Mouse (Mus musculus) kidney, adult 11 months (tissue): ENCODE data around the gene Lrrc10b.

Experiments used
- DNase-seq: peaks from one replicate; pipeline ENCODE4 v3.0.0; 2022

Gene Lrrc10b

DNA sequence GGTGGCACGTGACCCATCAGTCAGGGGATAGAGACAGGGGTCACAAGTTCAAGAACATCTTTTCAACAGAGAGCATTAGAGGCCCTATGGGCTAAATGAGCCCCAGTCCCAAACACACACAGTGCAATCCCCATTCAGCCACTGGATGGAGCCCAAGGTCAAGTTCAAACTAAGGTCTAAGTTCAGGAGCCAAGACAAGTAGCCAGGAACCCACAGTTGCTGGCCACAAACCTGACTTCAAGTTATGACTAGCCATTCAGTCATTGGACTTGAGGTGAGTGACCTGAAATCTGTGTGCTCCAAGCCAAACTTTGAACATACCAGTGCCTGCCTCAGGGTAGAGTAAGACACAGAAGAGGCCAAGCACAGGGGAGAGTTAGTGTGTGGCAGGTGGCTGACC is 19.8 kb downstream of the Lrrc10b start:
- DNase-seq = peak; percentile 26

GRCm38 (mm10) chr19:10436726-10437125 is 20.5 kb downstream of the Lrrc10b start:
- DNase-seq = no peak

GRCm38 (mm10) chr19:10435908-10436307 is 21.4 kb downstream of the Lrrc10b start:
- DNase-seq = peak; percentile 69

- no peak for DNase-seq
Observed at GRCm38 (mm10) chr19:10434927-10435326, 22.3 kb downstream of the Lrrc10b start.

DNA sequence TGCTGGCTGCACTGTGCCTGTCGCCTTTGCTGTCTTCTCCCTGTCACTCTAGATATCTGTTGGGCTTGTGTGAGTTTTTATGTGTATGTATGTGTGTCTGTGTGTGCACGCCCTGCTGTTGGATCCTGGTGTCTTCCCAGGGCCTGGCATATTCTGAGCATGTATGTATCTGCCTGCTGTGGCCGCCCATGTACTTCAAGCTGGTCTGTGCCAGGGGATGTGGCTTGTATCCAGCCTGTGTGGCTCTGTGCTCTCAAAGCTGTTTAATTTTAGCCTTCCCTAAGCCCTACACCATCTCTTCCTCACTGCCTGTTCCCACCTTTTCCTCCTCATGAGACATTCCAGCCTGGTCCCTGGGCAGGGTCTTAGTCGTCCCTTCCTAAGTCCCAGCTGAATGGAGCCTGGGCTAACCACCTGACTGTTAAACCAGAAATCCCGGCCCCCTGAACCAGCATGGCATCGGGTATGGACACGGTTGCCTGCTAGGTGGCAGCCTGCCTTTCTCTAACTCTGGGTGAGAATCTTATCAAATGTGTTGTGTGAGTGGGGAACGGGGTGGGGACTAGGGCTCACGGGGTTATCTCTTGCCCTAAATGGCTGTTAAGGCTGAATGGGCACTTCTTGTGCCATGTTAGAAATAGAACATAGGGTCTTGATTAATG is 23.3 kb downstream of the Lrrc10b start:
- no peak for DNase-seq

GRCm38 (mm10) chr19:10433225-10433624 is 24.0 kb downstream of the Lrrc10b start:
- DNase-seq = no peak

DNA sequence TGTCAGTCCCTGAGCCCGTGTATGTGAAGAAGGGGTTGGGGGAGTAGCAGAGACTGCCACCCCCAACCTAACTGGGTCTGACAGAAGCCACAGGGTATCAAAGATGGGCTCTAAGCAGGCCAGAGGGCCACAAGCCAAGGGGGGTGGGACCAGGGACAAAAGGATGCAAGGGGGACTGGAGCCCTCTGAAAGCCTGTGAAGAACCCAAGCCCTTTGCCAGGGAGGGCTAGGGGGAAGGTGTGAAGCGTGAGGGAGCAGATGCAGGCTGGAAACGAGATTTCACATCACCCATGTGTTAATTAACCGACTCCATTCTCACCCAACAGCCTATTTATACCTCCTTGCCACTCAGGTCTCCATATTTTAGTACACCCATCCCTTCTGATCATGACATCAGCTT is 25.4 kb downstream of the Lrrc10b start:
- DNase-seq = no peak

- no peak for DNase-seq
Observed at GRCm38 (mm10) chr19:10431410-10431809, 25.9 kb downstream of the Lrrc10b start.

- no peak for DNase-seq
Observed at GRCm38 (mm10) chr19:10429371-10429770, 27.9 kb downstream of the Lrrc10b start.

GRCm38 (mm10) chr19:10427431-10427830 is 29.8 kb downstream of the Lrrc10b start:
- DNase-seq = no peak

GRCm38 (mm10) chr19:10426793-10427192 is 30.5 kb downstream of the Lrrc10b start:
- no peak for DNase-seq

DNA sequence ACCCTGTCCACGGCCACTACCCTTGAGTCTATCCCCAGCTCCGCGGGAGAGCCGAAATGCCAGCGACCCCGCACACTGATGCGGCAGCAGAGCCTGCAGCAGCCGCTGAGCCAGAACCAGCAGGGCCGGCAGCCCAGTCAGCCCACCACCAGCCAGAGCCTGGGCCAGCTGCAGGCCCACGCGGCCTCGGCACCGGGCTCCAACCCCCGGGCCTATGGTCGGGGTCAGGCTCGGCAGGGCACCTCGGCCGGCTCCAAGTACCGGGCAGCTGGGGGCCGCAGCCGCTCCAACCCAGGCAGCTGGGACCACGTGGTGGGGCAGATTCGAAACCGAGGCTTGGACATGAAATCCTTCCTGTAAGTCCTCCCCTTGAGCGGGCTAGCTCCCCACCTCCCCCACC is 31.0 kb downstream of the Lrrc10b start:
- no peak for DNase-seq

DNA sequence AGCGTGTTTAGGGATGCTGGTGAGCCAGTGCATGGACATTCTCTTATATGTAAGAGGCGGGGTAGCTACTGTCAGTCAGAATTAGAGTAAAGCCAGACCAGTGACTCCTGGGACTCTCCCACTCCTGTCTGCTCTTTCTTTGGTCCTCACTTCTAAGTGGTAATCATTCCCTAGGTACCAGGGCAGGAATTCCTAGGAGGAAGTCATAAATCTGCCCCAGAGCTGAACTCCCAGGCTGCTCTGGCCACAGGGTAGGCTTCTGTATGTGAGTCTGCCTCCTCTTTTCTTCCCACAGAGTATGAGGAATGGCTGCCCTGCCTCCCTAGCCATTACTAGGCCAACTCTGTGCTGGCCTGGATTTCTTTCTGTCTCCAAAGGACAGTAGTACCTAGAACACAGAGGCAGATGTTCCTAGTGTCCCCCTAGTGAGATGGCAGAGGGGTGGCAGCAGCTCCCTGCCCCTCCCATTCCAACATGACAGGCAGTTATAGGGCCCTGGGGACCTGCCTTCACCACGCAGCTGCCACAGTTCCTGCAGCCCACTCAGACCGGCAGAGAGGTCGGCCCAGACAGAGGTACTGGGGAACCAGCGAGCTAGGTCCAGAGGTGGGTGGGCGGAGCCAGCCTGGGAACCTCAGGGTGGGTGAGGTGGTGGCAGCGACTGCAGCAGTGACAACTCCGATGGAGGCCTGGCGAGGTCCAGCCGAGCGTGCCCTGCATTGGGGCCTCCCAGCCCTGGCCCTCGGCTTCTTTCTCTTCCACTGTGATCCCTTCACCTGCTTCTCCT is 31.6 kb downstream of the Lrrc10b start:
- DNase-seq = no peak

GRCm38 (mm10) chr19:10424751-10425150 is 32.5 kb downstream of the Lrrc10b start:
- no peak for DNase-seq

DNA sequence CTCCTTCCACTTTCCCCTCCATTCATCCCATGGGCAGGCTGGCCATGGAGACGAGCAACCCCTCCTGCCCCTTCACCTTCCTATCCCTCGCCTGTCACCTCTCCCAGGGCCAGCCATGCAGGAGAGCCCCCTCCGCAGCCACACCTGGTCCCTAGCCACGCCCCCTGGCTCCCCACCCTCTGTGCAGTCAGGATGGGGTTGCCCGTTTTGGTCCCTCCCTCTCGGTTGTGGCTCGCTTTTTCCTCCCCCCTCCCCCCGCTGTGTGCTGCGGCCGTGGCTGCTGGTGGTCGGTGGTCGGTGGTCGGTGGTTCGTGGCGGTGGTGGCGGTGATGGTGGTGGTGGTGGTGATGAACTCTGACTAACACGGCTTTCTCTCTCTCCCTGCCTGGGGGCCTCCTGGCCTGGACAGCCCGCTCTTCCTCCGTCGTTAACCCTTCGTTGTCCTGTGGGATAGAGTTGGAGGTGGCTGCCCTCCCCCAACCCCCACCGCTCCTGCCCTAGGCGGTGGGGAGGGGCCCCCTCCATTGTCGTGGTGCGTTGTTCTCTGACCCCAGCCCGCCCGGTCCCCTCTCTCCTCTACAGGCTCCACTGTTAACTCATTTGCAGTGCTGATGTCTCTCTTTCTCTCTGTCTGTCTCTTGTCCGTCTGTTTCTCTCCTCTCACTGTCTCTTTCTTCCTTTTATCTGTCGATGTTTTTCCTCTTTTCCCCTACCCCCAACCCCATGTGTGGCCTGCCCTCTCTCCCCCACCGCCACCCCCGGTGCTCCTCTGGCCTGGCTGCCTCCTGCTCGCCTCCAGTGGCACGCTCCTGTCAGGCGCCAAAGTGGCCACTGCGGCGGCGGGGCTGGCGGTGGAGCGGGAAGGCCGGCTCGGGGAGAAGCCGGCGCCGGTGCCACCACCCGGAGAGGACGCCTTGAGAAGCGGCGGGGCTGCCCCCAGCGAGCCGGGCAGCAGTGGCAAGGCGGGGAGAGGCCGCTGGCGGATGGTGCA is 35.0 kb downstream of the Lrrc10b start:
- DNase-seq = no peak

GRCm38 (mm10) chr19:10417436-10417835 is 39.8 kb downstream of the Lrrc10b start:
- peak; percentile 50 for DNase-seq

DNA sequence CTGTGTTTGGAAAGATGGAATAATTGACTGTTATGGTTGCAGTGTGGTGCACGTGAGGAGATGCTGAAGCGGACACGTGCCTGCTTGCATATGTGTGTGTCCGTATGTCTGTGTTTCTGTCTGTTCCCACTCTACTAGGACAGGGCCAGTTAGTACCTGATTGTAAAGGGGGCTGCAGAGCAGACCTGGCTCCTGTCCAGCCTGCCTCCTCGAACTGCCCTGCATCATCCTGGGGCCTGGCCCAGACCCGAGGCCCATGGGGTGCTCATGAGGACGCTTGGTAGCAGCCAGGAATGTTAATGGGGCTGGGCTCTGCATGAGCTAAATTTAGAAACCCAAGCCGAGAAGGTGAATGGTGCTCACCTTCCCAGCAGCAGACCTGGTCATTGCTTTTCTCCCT is 40.4 kb downstream of the Lrrc10b start:
- DNase-seq = peak; percentile 77

GRCm38 (mm10) chr19:10415508-10415907 is 41.8 kb downstream of the Lrrc10b start:
- DNase-seq = no peak

- DNase-seq = peak; percentile 47
Observed at GRCm38 (mm10) chr19:10413701-10414242, 43.5 kb downstream of the Lrrc10b start.
